Mouse (Mus musculus) stomach, embryonic 16.5 days (tissue): ENCODE measurements at regions not wholly inside any gene's neighbourhood (a gene's known extent, or its start where the extent isn't known, plus 50 kb on each side); places are given as distances from the start of the nearest gene placed in this dataset.
A peak's percentile ranks its signal among the peaks of the same experiment; 100 is the strongest.

Experiments used
- ATAC-seq: fragments of 200-750 bp; cut with Nextera tagmentation; 2 replicates; pipeline ENCODE4 v1.8.0; 2017; ENCODE audit warnings: moderate number of reproducible peaks, moderate TSS enrichment; ENCODE audit not compliant: insufficient read depth, low FRiP score
- H3K27ac ChIP-seq: fragments of 300-500 bp; sonication (generic); 2 replicates; pipeline ENCODE4 v1.5.1; 2014; ENCODE audit warnings: low read length
- H3K27me3 ChIP-seq: fragments of 300-500 bp; sonication (generic); 2 replicates; pipeline ENCODE4 v1.6.1; 2014; ENCODE audit warnings: low read length, control low read depth, mixed read lengths; ENCODE audit not compliant: control insufficient read depth, insufficient read depth
- H3K36me3 ChIP-seq: fragments of 300-500 bp; sonication (generic); 2 replicates; pipeline ENCODE4 v1.6.1; 2014; ENCODE audit warnings: low read length; ENCODE audit not compliant: control insufficient read depth, insufficient read depth
- H3K4me1 ChIP-seq: fragments of 300-500 bp; sonication (generic); 2 replicates; pipeline ENCODE4 v1.6.1; 2014; ENCODE audit warnings: low read length, control low read depth, mixed read lengths; ENCODE audit not compliant: control insufficient read depth, insufficient read depth
- H3K4me2 ChIP-seq: fragments of 300-500 bp; sonication (generic); 2 replicates; pipeline ENCODE4 v1.6.1; 2014; ENCODE audit warnings: low read depth, low read length, mixed read lengths
- H3K4me3 ChIP-seq: fragments of 300-500 bp; sonication (generic); replicated peaks from 2 replicates; pipeline ENCODE4 v1.5.1; 2014; ENCODE audit warnings: mild to moderate bottlenecking, low read length
- H3K9ac ChIP-seq: fragments of 300-500 bp; sonication (generic); 2 replicates; pipeline ENCODE4 v1.6.1; 2014; ENCODE audit warnings: low read length
- H3K9me3 ChIP-seq: fragments of 300-500 bp; sonication (generic); replicated peaks from 2 replicates; pipeline ENCODE4 v1.6.1; 2016; ENCODE audit warnings: low read length, control low read depth; ENCODE audit not compliant: control insufficient read depth
- WGBS: fragments of 180-500 bp; shearing (Covaris S2); extraction: QIAGEN DNeasy Blood & Tissue Kit; methylation state at CpG from one replicate; pipeline ENCODE4 v1.1.7; 2014; 5-methylcytosine and 5-hydroxymethylcytosine counted together

DNA sequence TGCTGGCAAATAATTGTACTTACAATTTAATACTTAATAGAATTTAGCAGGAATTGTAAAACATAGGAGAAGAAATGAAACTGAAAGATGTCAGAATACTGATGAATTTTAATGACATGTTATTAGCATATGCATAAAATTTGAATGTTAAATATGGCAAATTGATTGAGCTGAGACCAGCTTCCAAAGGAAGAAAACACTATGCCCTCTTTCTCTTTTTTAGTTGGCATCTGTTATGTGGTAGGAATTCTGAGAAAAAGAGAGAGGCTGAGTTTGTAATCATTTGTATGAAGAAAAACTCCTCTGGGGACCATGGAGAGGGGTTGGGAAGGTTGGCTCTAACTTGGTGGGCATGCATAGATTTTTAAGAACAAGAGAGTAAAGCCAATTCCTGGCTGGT lies 224.2 kb downstream of the Gm11077 start:
- Histone ChIP-seq H3K27me3 (no peaks in the 10 kb centered on the region), H3K9ac (no peak overlapping the region), H3K27ac (no peak overlapping the region), H3K4me2 (no peak overlapping the region), H3K9me3 (no peaks in the 10 kb centered on the region), H3K4me3 (no peak overlapping the region), H3K36me3 (no peaks in the 10 kb centered on the region), H3K4me1 (peaks cover 3% of the 10 kb centered on the region; the same call in 1 of the 2 replicates)
- ATAC-seq: no peak

DNA sequence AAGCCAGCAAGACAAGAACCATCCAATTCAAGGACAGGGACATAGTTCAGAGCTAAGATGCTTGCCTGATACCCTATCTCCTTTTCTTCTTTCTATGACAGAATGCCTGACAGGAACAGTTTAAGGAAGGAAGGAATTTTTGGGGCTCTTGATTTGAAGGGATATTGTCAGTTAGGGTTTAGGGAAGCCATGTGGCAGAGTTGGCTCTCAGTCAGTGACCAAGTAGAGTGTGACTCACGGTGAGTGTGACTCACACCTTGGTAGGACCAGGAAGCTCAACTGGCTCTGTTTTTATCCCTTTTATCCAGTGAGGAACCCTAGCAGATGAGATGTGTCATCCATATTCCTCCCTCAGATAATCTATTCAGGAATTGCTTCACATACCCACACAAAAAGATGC lies 224.6 kb downstream of the Gm11077 start:
- no peak overlapping the region for H3K4me3 ChIP-seq
- H3K27ac ChIP-seq: no peak overlapping the region
- H3K4me2 ChIP-seq: no peak overlapping the region
- no peak overlapping the region for H3K9ac ChIP-seq
- peaks cover 3% of the 10 kb centered on the region; the same call in 1 of the 2 replicates for H3K4me1 ChIP-seq
- no peaks in the 10 kb centered on the region for H3K27me3 ChIP-seq
- WGBS: 80% methylated on average over 1 of the region's 1 CpGs
- ATAC-seq: no peak
- no peaks in the 10 kb centered on the region for H3K36me3 ChIP-seq
- no peaks in the 10 kb centered on the region for H3K9me3 ChIP-seq

DNA sequence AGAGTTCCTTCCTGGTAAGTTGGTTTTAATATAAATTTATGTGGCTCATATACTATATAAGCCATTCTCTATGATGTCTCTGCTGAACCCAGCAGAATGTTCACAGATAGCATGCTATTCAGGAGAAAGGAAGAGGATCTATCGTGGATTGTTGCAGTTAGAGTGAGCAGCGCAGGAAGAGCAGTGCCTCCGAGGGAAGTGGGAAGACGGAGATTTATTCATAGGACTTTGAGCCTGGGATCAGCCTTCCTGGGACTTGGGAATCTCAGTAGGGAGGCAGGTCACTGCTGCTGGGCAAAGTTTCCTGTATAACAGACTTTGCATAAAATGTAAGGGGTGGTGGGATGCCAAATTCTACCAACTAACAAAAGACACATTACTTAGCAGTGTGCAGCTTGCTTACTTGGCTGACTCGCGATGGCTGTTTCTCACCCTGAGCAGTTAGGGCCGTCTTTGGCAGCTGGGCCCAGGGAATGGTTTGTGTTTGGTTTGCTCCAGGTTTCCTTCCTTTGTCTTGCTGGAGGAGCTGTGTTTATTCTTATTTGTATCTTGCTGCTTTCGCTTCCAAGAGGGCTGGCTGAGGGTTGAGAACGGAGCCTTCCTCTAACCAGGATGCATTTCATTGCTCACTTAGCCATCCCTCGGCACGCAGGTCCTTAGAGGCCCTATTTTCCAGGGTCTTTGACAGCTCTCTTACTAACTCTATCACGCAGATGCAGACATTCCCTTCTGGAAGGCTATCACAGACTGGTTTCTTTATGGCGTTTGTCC lies 226.9 kb downstream of the Gm11077 start:
- H3K4me2 ChIP-seq: peak overlapping the region; percentile 17; the same call in 1 of the 2 replicates
- 0 out of 2 replicates have a peak, but pooled peaks have one; percentile 29 for ATAC-seq
- peaks cover 3% of the 10 kb centered on the region; the same call in 1 of the 2 replicates for H3K4me1 ChIP-seq
- H3K27ac ChIP-seq: peak overlapping the region; percentile 15
- 36% methylated on average over 13 of the region's 13 CpGs for WGBS
- H3K27me3 ChIP-seq: no peaks in the 10 kb centered on the region
- no peaks in the 10 kb centered on the region for H3K9me3 ChIP-seq
- H3K4me3 ChIP-seq: no peak overlapping the region
- H3K9ac ChIP-seq: no peak overlapping the region
- no peaks in the 10 kb centered on the region for H3K36me3 ChIP-seq

DNA sequence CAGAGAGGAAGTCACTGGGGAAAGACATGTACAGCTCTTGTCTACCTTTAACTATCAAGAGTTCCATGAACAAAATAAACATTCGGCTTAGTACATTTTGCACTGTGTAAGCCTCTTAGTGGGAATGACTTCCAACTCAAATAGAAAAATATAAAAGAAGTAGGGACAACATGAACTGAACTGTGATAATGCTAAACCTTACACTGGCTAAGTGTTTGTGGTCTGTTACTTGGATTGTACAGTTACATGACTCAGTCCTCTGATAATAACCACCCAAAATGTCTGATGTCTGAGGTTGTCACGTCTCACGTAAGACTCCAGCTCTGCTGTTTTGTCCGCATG lies 227.4 kb downstream of the Gm11077 start:
- peaks cover 3% of the 10 kb centered on the region; the same call in 1 of the 2 replicates for H3K4me1 ChIP-seq
- no peaks in the 10 kb centered on the region for H3K9me3 ChIP-seq
- no peak overlapping the region for H3K9ac ChIP-seq
- peak overlapping the region; percentile 15; the same call in 1 of the 2 replicates for H3K27ac ChIP-seq
- no peaks in the 10 kb centered on the region for H3K36me3 ChIP-seq
- H3K4me3 ChIP-seq: no peak overlapping the region
- H3K27me3 ChIP-seq: no peaks in the 10 kb centered on the region
- no peak for ATAC-seq
- H3K4me2 ChIP-seq: no peak overlapping the region
- WGBS: 69% methylated on average over 4 of the region's 4 CpGs

DNA sequence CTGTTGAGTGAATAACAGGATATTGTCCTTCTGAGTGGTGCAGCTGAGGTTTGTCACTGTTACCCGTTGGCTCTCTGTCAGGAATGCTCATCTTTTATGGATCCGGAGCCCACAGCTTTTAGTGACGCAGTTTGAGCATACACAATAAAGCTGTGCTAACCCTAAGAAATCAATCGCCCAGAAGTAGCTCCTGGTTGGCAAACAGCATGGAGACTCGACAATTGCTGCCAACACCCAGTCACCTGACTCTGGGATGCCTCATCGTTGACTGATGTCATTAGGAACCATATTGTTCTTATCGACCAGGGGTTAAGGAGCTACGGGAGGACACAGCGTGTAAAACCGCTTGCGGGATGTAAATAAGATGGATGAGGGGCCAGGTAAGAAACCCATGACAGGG lies 232.9 kb downstream of the Gm11077 start:
- ATAC-seq: no peak
- Histone ChIP-seq H3K9me3 (no peaks in the 10 kb centered on the region), H3K4me3 (no peak overlapping the region), H3K9ac (no peak overlapping the region), H3K36me3 (no peaks in the 10 kb centered on the region), H3K4me1 (0 out of 2 replicates have a peak, but pooled peaks cover 2% of the 10 kb centered on the region), H3K27ac (no peak overlapping the region), H3K4me2 (no peak overlapping the region), H3K27me3 (no peaks in the 10 kb centered on the region)
- WGBS: 66% methylated on average over 11 of the region's 11 CpGs

DNA sequence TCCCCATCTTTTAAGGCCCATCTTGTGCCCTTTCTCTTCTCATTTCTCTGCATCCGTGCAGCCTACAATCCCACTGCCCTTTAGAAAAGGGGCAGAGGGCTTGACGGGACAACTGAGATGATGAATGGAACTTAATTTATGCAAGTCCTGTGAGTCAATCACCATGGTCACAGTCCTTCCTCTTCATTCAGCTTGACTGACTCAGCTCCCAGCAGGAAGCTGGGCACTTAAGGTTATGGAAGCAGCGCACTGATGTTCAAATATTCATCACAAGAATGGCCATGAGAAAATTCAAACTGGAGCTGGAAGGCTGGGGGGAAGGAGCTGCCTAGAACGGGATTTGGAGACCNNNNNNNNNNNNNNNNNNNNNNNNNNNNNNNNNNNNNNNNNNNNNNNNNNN lies 233.5 kb downstream of the Gm11077 start:
- no peak overlapping the region for H3K4me2 ChIP-seq
- H3K36me3 ChIP-seq: no peaks in the 10 kb centered on the region
- no peak for ATAC-seq
- no peaks in the 10 kb centered on the region for H3K4me1 ChIP-seq
- 57% methylated on average over 4 of the region's 4 CpGs for WGBS
- H3K9ac ChIP-seq: no peak overlapping the region
- H3K9me3 ChIP-seq: no peaks in the 10 kb centered on the region
- no peak overlapping the region for H3K4me3 ChIP-seq
- H3K27me3 ChIP-seq: no peaks in the 10 kb centered on the region
- no peak overlapping the region for H3K27ac ChIP-seq

DNA sequence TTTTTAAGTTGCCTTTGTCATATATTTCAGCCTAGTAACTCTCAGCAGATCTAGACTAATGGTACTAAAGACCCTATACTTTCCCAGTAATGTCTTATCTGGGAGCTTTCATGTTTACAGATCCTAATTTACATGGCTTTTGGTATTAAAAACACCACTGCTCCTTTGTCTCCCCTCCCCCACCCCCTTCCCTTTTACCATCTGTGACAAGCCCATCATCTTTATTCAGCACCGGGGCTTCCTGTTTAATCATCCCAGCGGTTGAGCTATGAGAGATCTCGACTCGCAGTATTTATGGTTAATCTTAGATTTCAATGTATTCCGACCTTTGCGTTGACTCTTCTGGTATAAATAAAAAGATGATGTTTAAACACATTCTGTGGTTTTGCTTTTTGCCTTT lies 244.6 kb downstream of the Gm11077 start:
- H3K9ac ChIP-seq: no peak overlapping the region
- WGBS: 39% methylated on average over 6 of the region's 6 CpGs
- no peaks in the 10 kb centered on the region for H3K9me3 ChIP-seq
- no peaks in the 10 kb centered on the region for H3K4me1 ChIP-seq
- no peaks in the 10 kb centered on the region for H3K36me3 ChIP-seq
- no peak for ATAC-seq
- no peak overlapping the region for H3K4me2 ChIP-seq
- H3K27ac ChIP-seq: no peak overlapping the region
- no peaks in the 10 kb centered on the region for H3K27me3 ChIP-seq
- H3K4me3 ChIP-seq: no peak overlapping the region

DNA sequence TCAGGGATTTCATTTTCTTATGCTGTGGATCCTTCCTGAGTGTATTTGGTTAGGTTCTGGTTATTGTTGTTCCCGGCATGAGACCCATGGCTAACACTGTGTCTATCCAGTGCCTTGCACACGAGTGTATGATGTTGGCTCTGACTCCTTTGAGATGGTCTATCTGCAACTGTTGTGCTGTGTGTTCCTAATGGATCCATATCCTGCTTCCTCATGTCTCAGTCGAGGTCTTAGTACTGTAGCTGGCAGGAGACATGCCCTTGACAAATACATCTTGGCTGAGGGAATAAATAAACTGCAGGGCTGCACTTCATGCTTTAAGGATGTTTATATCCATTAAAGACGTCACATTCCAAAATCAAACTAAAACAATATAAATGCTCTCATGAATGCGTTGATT lies 247.9 kb downstream of the Gm11077 start:
- Histone ChIP-seq H3K4me3 (no peak overlapping the region), H3K9me3 (no peaks in the 10 kb centered on the region)
- 52% methylated on average over 5 of the region's 5 CpGs for WGBS

DNA sequence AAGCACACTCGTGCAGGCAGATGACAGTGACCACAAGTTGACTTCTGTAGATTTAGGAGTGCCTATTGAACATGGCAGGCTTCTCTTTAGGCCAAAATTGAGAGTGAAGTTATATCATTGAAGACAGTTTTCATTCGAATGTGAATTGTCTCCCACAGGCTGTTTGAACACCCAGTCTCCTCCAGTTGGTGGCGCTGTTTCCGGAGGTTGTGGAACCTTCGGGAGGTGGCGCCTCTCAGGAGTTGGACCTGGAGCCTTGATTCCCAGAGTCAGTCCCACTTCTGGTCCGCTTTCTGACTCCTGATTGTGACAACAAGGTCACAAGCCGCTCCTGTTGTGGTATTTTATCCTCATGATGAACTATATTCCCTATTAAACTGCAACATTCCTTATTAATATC lies 254.5 kb downstream of the Gm11077 start:
- H3K27ac ChIP-seq: no peak overlapping the region
- 92% methylated on average over 8 of the region's 8 CpGs for WGBS
- H3K9ac ChIP-seq: no peak overlapping the region
- no peaks in the 10 kb centered on the region for H3K9me3 ChIP-seq
- H3K4me2 ChIP-seq: no peak overlapping the region
- no peaks in the 10 kb centered on the region for H3K4me1 ChIP-seq
- ATAC-seq: no peak
- H3K4me3 ChIP-seq: no peak overlapping the region
- no peaks in the 10 kb centered on the region for H3K27me3 ChIP-seq
- H3K36me3 ChIP-seq: no peaks in the 10 kb centered on the region

More for the DNA sequence above, 247.9 kb downstream of the Gm11077 start:
- no peak overlapping the region for H3K9ac ChIP-seq
- no peak overlapping the region for H3K27ac ChIP-seq
- no peak for ATAC-seq
- H3K36me3 ChIP-seq: no peaks in the 10 kb centered on the region
- H3K4me2 ChIP-seq: no peak overlapping the region
- no peaks in the 10 kb centered on the region for H3K27me3 ChIP-seq
- no peaks in the 10 kb centered on the region for H3K4me1 ChIP-seq
